In genomic region chr7:16128899-16129298, GRCm38 (mm10) we compare ENCODE assay signal across 9 mouse cellular contexts. TPM values are rescaled to one million over a fixed set of nuclear protein-coding genes. Genes with fewer than 3 reads are reported as not detected.
DNase-seq lines count a peak whose midpoint lies in the region; ATAC-seq and TF ChIP-seq lines count a peak whose summit lies in the region.
"Had no signal": no experiment of that assay in that cellular context is flagged by ENCODE, and none has a peak within 500 bp of the region (broad histone marks: within the 10 kb centered on the region; RNA-seq: fewer than 3 reads in every experiment).

No protein-coding gene starts in this region.

- H3K27ac ChIP-seq in heart, embryonic 14.5 days (replicated peaks in 1 of 2; ENCODE audit: control insufficient read depth in 1 of 2, insufficient read depth in 1 of 2, low read depth in 2 of 2, low read length in 2 of 2) = peak overlapping the region; percentile 73 to 80
- H3K27ac ChIP-seq in forebrain, embryonic 14.5 days (ENCODE audit: low read depth, low read length) = no peak overlapping the region; the same call in 1 of the 2 replicates
- peak overlapping the region; percentile 83; the same call in 1 of the 2 replicates for H3K27ac ChIP-seq in midbrain, embryonic 12.5 days (replicated peaks)
- H3K27ac ChIP-seq in liver, embryonic 12.5 days = no peak overlapping the region

- no peak for ATAC-seq in heart, embryonic 14.5 days (ENCODE audit: insufficient number of reproducible peaks, insufficient read depth, low FRiP score, low read depth)
- no peak for ATAC-seq in forebrain, embryonic 14.5 days
- ATAC-seq in midbrain, embryonic 12.5 days (ENCODE audit: low FRiP score, low read depth) = no peak
- ATAC-seq in liver, embryonic 12.5 days = no peak

- no peaks in the 10 kb centered on the region for H3K27me3 ChIP-seq in heart, embryonic 14.5 days (ENCODE audit: control insufficient read depth, insufficient read depth, low read length)
- no peaks in the 10 kb centered on the region for H3K27me3 ChIP-seq in forebrain, embryonic 14.5 days (replicated peaks; ENCODE audit: control insufficient read depth, insufficient read depth, low read length)
- no peaks in the 10 kb centered on the region for H3K27me3 ChIP-seq in midbrain, embryonic 12.5 days
- peaks cover 50% of the 10 kb centered on the region for H3K27me3 ChIP-seq in liver, embryonic 12.5 days (replicated peaks)
- H3K27me3 ChIP-seq: CH12.LX had no signal

- peak overlapping the region; percentile 80 for H3K4me2 ChIP-seq in heart, embryonic 14.5 days (ENCODE audit: low read length)
- peak overlapping the region; percentile 73 for H3K4me2 ChIP-seq in forebrain, embryonic 14.5 days (ENCODE audit: low read length)
- peak overlapping the region; percentile 78 for H3K4me2 ChIP-seq in midbrain, embryonic 12.5 days (replicated peaks)
- no peak overlapping the region for H3K4me2 ChIP-seq in liver, embryonic 12.5 days

- intact Hi-C loops in heart, postnatal 36 days (cut with DNase I) = no loop called here

- no peak for TF ChIP-seq CTCF in brain, embryonic 14.5 days (IDR thresholded peaks at IDR 0.05; ENCODE audit: borderline replicate concordance, extremely low read depth, insufficient read depth, insufficient read length)

- no peaks in the 10 kb centered on the region for H3K9me3 ChIP-seq in heart, embryonic 14.5 days (ENCODE audit: control insufficient read depth, low read length)
- no peaks in the 10 kb centered on the region for H3K9me3 ChIP-seq in forebrain, embryonic 14.5 days (replicated peaks; ENCODE audit: control insufficient read depth, low read length)
- H3K9me3 ChIP-seq in midbrain, embryonic 12.5 days = no peaks in the 10 kb centered on the region
- H3K9me3 ChIP-seq in liver, embryonic 12.5 days (replicated peaks) = no peaks in the 10 kb centered on the region

- peak overlapping the region; percentile 74 for H3K9ac ChIP-seq in heart, embryonic 14.5 days (ENCODE audit: low read length)
- no peak overlapping the region for H3K9ac ChIP-seq in forebrain, embryonic 14.5 days (ENCODE audit: low read length)
- no peak overlapping the region for H3K9ac ChIP-seq in midbrain, embryonic 12.5 days (replicated peaks)
- no peak overlapping the region for H3K9ac ChIP-seq in liver, embryonic 12.5 days

- H3K36me3 ChIP-seq in heart, embryonic 14.5 days (ENCODE audit: control insufficient read depth, insufficient read depth, low read length) = peaks cover 27% of the 10 kb centered on the region
- 0 out of 2 replicates have a peak, but pooled peaks cover 3% of the 10 kb centered on the region for H3K36me3 ChIP-seq in forebrain, embryonic 14.5 days (ENCODE audit: control insufficient read depth, insufficient read depth, low read length)
- 0 out of 2 replicates have a peak, but pooled peaks cover 16% of the 10 kb centered on the region for H3K36me3 ChIP-seq in midbrain, embryonic 12.5 days
- H3K36me3 ChIP-seq in liver, embryonic 12.5 days = peaks cover 10% of the 10 kb centered on the region; the same call in 1 of the 2 replicates

- H3K4me1 ChIP-seq in heart, embryonic 14.5 days (ENCODE audit: control insufficient read depth in 2 of 2, insufficient read depth in 2 of 2, low read length in 2 of 2) = peaks cover 20 to 21% of the 10 kb centered on the region in 2 experiments
- H3K4me1 ChIP-seq in forebrain, embryonic 14.5 days (ENCODE audit: control insufficient read depth, insufficient read depth, low read length) = peaks cover 34% of the 10 kb centered on the region
- peaks cover 45% of the 10 kb centered on the region for H3K4me1 ChIP-seq in midbrain, embryonic 12.5 days
- H3K4me1 ChIP-seq in liver, embryonic 12.5 days = peaks cover 16% of the 10 kb centered on the region

- TF ChIP-seq POLR2A in brain, embryonic 14.5 days (IDR thresholded peaks at IDR 0.05; ENCODE audit: borderline replicate concordance, extremely low read depth, insufficient read depth, insufficient read length, poor library complexity, severe bottlenecking) = no peak

- WGBS in heart, embryonic 14.5 days = 60% methylated on average over 5 of the region's 5 CpGs
- 63% methylated on average over 5 of the region's 5 CpGs for WGBS in forebrain, embryonic 14.5 days
- WGBS in midbrain, embryonic 12.5 days = 69% methylated on average over 5 of the region's 5 CpGs
- WGBS in liver, embryonic 12.5 days (ENCODE audit: insufficient replicate concordance) = 63% methylated on average over 5 of the region's 5 CpGs

- H3K4me3 ChIP-seq in heart, embryonic 14.5 days (ENCODE audit: control insufficient read depth in 1 of 2, insufficient read depth in 1 of 2, low read depth in 1 of 2, low read length in 2 of 2) = 0 out of 4 replicates have a peak overlapping the region, but pooled peaks have one; percentile 5 to 59
- no peak overlapping the region for H3K4me3 ChIP-seq in forebrain, embryonic 14.5 days (ENCODE audit: low read depth, low read length)
- H3K4me3 ChIP-seq in midbrain, embryonic 12.5 days = 0 out of 2 replicates have a peak overlapping the region, but pooled peaks have one; percentile 63
- no peak overlapping the region for H3K4me3 ChIP-seq in liver, embryonic 12.5 days

- DNase-seq in heart, postnatal 36 days = no peak
- DNase-seq in brain, embryonic 14.5 days (ENCODE audit: low read depth) = peak; percentile 20
- no peak for DNase-seq in forebrain, embryonic 14.5 days (ENCODE audit: low spot score)
- DNase-seq in frontal cortex, adult 2 months (ENCODE audit: extremely low spot score in 1 of 2, low spot score in 1 of 2) = no peak
- DNase-seq in frontal cortex, postnatal 36 days (ENCODE audit: low spot score in 2 of 2) = no peak

RNA-seq across cellular contexts. Expression of gene Slc8a2, which starts 0.7 kb away (rescaled TPM):
- polyA plus RNA-seq in heart, embryonic 14.5 days (2014; fragmentation: Nextera tagmentation; extraction: Ambion mirVana) = 0.15 TPM in 2 replicates
- total RNA-seq in heart, postnatal 36 days (2021) = 1 to 10 TPM in 1 of 2 experiments, under 1 TPM in 1; 0.67 to 1.1 TPM
- polyA plus RNA-seq in brain, embryonic 14.5 days (2012; rRNA removed) = 25.7 and 34.0 TPM in 2 replicates
- polyA plus RNA-seq in forebrain, embryonic 14.5 days (2014; fragmentation: Nextera tagmentation; extraction: Ambion mirVana) = 0.85 and 0.94 TPM in 2 replicates
- polyA plus RNA-seq in midbrain, embryonic 12.5 days (2016; fragmentation: Nextera tagmentation; extraction: Ambion mirVana) = 0.48 and 0.55 TPM in 2 replicates
- 122 and 124 TPM in 2 replicates for polyA plus RNA-seq in frontal cortex, adult 2 months (2012; rRNA removed)
- not detected in 2 replicates for polyA plus RNA-seq in liver, embryonic 12.5 days (2016; fragmentation: Nextera tagmentation; extraction: Ambion mirVana)

RNA-seq across cellular contexts. Expression of gene Kptn, which starts 9.2 kb away (rescaled TPM):
- polyA plus RNA-seq in heart, embryonic 14.5 days (2014; fragmentation: Nextera tagmentation; extraction: Ambion mirVana) = 31.2 and 32.0 TPM in 2 replicates
- total RNA-seq in heart, postnatal 36 days (2021) = 10 to 100 TPM; 23.0 to 23.1 TPM
- 46.0 and 47.2 TPM in 2 replicates for polyA plus RNA-seq in brain, embryonic 14.5 days (2012; rRNA removed)
- polyA plus RNA-seq in forebrain, embryonic 14.5 days (2014; fragmentation: Nextera tagmentation; extraction: Ambion mirVana) = 34.5 and 37.0 TPM in 2 replicates
- polyA plus RNA-seq in midbrain, embryonic 12.5 days (2016; fragmentation: Nextera tagmentation; extraction: Ambion mirVana) = 31.5 and 32.3 TPM in 2 replicates
- 50.7 and 58.1 TPM in 2 replicates for polyA plus RNA-seq in frontal cortex, adult 2 months (2012; rRNA removed)
- polyA plus RNA-seq in liver, embryonic 12.5 days (2016; fragmentation: Nextera tagmentation; extraction: Ambion mirVana) = 13.4 and 15.0 TPM in 2 replicates

RNA-seq across cellular contexts. Expression of gene Napa, which starts 30.6 kb away (rescaled TPM):
- 159 and 161 TPM in 2 replicates for polyA plus RNA-seq in heart, embryonic 14.5 days (2014; fragmentation: Nextera tagmentation; extraction: Ambion mirVana)
- 10 to 100 TPM; 81.3 to 84.7 TPM for total RNA-seq in heart, postnatal 36 days (2021)
- 192 and 199 TPM in 2 replicates for polyA plus RNA-seq in brain, embryonic 14.5 days (2012; rRNA removed)
- polyA plus RNA-seq in forebrain, embryonic 14.5 days (2014; fragmentation: Nextera tagmentation; extraction: Ambion mirVana) = 156 and 164 TPM in 2 replicates
- polyA plus RNA-seq in midbrain, embryonic 12.5 days (2016; fragmentation: Nextera tagmentation; extraction: Ambion mirVana) = 167 and 196 TPM in 2 replicates
- 368 and 442 TPM in 2 replicates for polyA plus RNA-seq in frontal cortex, adult 2 months (2012; rRNA removed)
- polyA plus RNA-seq in liver, embryonic 12.5 days (2016; fragmentation: Nextera tagmentation; extraction: Ambion mirVana) = 163 and 165 TPM in 2 replicates

RNA-seq across cellular contexts. Expression of gene Meis3, which starts 46.0 kb away (rescaled TPM):
- polyA plus RNA-seq in heart, embryonic 14.5 days (2014; fragmentation: Nextera tagmentation; extraction: Ambion mirVana) = 15.1 and 15.5 TPM in 2 replicates
- 1 to 10 TPM; 3.9 to 4.9 TPM for total RNA-seq in heart, postnatal 36 days (2021)
- 188 and 256 TPM in 2 replicates for polyA plus RNA-seq in brain, embryonic 14.5 days (2012; rRNA removed)
- 88.8 and 97.6 TPM in 2 replicates for polyA plus RNA-seq in forebrain, embryonic 14.5 days (2014; fragmentation: Nextera tagmentation; extraction: Ambion mirVana)
- 123 and 128 TPM in 2 replicates for polyA plus RNA-seq in midbrain, embryonic 12.5 days (2016; fragmentation: Nextera tagmentation; extraction: Ambion mirVana)
- polyA plus RNA-seq in frontal cortex, adult 2 months (2012; rRNA removed) = 83.7 and 85.4 TPM in 2 replicates
- polyA plus RNA-seq in liver, embryonic 12.5 days (2016; fragmentation: Nextera tagmentation; extraction: Ambion mirVana) = 4.4 and 5.7 TPM in 2 replicates

Comparison
In these comparisons a context has a peak if more than half of its experiments do, and no peak if none do; other contexts are left out.
1. H3K27ac ChIP-seq: peak in heart, embryonic 14.5 days (2 of 2) and midbrain, embryonic 12.5 days (single experiment); none in forebrain, embryonic 14.5 days (single experiment) and liver, embryonic 12.5 days (single experiment).
2. H3K4me3 ChIP-seq: peak in heart, embryonic 14.5 days (2 of 2) and midbrain, embryonic 12.5 days (single experiment); none in forebrain, embryonic 14.5 days (single experiment) and liver, embryonic 12.5 days (single experiment).
3. RNA of gene Slc8a2, which starts 0.7 kb away (polyA plus RNA-seq): 122 to 124 TPM in frontal cortex, adult 2 months and 25.7 to 34.0 TPM in brain, embryonic 14.5 days; 0.85 to 0.94 TPM in forebrain, embryonic 14.5 days, 0.48 to 0.55 TPM in midbrain, embryonic 12.5 days, 0.15 TPM in heart, embryonic 14.5 days and not detected in liver, embryonic 12.5 days; every median in the first group is over 10 times any median in the second.